Mouse (Mus musculus): ENCODE measurements around the gene Galnt7. TPM values are rescaled to one million over a fixed set of nuclear protein-coding genes. Genes with fewer than 3 reads are reported as not detected.

Galnt7 gene
- total RNA-seq, 1 experiment, result 17.7 TPM

DNA sequence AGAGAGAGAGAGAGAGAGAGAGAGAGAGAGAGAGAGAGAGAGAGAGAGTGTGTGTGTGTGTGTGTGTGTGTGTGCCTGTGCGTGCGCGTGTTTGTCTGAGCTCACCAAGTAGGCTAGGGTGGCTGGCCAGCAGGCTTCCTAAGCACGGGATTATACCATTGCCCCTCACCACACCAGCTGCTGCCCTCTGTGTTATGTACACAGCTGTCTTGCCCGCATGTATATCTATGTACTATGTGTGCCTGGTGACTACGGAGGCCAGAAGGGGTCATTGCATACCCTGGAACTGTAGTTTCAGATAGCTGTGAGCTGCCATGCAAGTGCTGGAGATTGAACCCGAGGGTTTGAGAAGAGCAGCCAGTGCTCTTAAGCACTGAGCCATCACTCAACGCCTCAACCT lies 22.7 kb downstream of the Galnt7 start:
- in situ Hi-C loops (cut with MboI; ENCODE audit: low sequenced_read_pairs in 2 of 2, unreplicated experiment in 2 of 2), result no loop called here
- no peak for DNase-seq (ENCODE audit: low read depth, low spot score)
- no peak for TF ChIP-seq HCFC1 (IDR thresholded peaks at IDR 0.05; ENCODE audit: borderline replicate concordance, insufficient read depth, low read length)
- no peak for TF ChIP-seq MAFK (IDR thresholded peaks at IDR 0.05; ENCODE audit: insufficient read depth, low read depth, low read length)
- TF ChIP-seq ZNF384 (IDR thresholded peaks at IDR 0.05; ENCODE audit: low read depth, low read length), result no peak
- TF ChIP-seq ZC3H11A (IDR thresholded peaks at IDR 0.05; ENCODE audit: borderline replicate concordance, low read depth, low read length), result no peak
- TF ChIP-seq CHD2 (IDR thresholded peaks at IDR 0.05; ENCODE audit: low read depth, low read length), result no peak
- no peak overlapping the region for H3K9ac ChIP-seq (ENCODE audit: insufficient read depth, low read depth, low read length, poor library complexity, severe bottlenecking)
- peaks cover 0 to 2% of the 10 kb centered on the region in 2 experiments; a peak in 1 of 4 replicates for H3K4me1 ChIP-seq (ENCODE audit: control insufficient read depth in 2 of 2, insufficient read depth in 2 of 2, low read length in 2 of 2, poor library complexity in 1 of 2)
- no peaks in the 10 kb centered on the region for H3K36me3 ChIP-seq (ENCODE audit: control insufficient read depth, insufficient read depth, low read length, poor library complexity, severe bottlenecking)
- H3K4me3 ChIP-seq (ENCODE audit: insufficient read depth in 1 of 2, low read depth in 1 of 2, low read length in 2 of 2, poor library complexity in 1 of 2, severe bottlenecking in 1 of 2), result no peak overlapping the region
- H3K9me3 ChIP-seq (ENCODE audit: control insufficient read depth, insufficient read depth, low read depth, low read length), result no peaks in the 10 kb centered on the region
- no peak overlapping the region for H3K27ac ChIP-seq (ENCODE audit: insufficient read depth, low read depth, low read length, poor library complexity, severe bottlenecking)

DNA sequence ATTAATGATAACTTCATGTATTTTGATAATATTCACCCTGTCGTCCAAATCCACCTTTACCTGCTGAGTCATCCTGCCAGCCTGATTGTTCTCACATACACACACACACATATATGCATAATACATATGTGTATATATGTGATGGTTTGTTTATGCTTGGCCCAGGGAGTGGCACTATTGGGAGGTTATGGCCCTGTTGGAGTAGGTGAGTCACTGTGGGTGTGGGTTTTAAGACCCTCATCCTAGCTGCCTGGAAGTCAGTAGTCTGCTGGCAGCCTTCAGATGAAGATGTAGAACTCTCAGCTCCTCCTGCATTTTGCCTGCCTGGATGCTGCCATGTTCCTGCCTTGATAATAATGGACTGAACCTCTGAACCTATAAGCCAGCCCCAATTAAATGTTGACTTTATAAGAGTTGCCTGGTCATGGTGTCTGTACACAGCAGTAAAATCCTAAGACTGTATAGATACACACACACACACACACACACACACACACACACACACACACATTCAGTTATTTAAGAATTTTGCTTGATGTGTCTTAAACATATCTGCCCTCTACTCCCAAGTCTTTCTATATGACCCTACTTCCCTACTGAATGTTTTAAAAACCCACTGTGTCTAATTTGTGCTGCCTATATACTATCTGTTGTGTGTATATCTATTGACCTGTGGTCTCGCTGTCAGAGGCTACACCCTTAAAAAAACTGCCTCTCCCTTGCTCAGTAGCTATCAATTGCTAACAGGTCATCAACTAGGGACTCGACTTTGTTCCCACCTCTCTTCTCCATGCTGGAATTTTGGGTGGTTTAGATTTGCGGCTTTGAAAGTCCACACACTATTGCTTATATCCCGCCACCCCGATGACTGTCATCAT lies 23.8 kb downstream of the Galnt7 start:
- Histone ChIP-seq H3K9ac (ENCODE audit: insufficient read depth, low read depth, low read length, poor library complexity, severe bottlenecking) (no peak overlapping the region), H3K4me3 (ENCODE audit: insufficient read depth in 1 of 2, low read depth in 1 of 2, low read length in 2 of 2, poor library complexity in 1 of 2, severe bottlenecking in 1 of 2) (no peak overlapping the region), H3K27ac (ENCODE audit: insufficient read depth, low read depth, low read length, poor library complexity, severe bottlenecking) (no peak overlapping the region), H3K4me1 (ENCODE audit: control insufficient read depth in 2 of 2, insufficient read depth in 2 of 2, low read length in 2 of 2, poor library complexity in 1 of 2) (peaks cover 0 to 2% of the 10 kb centered on the region in 2 experiments; a peak in 1 of 4 replicates), H3K36me3 (ENCODE audit: control insufficient read depth, insufficient read depth, low read length, poor library complexity, severe bottlenecking) (no peaks in the 10 kb centered on the region), H3K9me3 (ENCODE audit: control insufficient read depth, insufficient read depth, low read depth, low read length) (no peaks in the 10 kb centered on the region)
- in situ Hi-C loops (cut with MboI; ENCODE audit: low sequenced_read_pairs in 2 of 2, unreplicated experiment in 2 of 2), result no loop called here
- no peak for DNase-seq (ENCODE audit: low read depth, low spot score)
- TF ChIP-seq MAFK (IDR thresholded peaks at IDR 0.05; ENCODE audit: insufficient read depth, low read depth, low read length) (no peak), CHD2 (IDR thresholded peaks at IDR 0.05; ENCODE audit: low read depth, low read length) (no peak), ZNF384 (IDR thresholded peaks at IDR 0.05; ENCODE audit: low read depth, low read length) (no peak), ZC3H11A (IDR thresholded peaks at IDR 0.05; ENCODE audit: borderline replicate concordance, low read depth, low read length) (no peak), HCFC1 (IDR thresholded peaks at IDR 0.05; ENCODE audit: borderline replicate concordance, insufficient read depth, low read length) (no peak)

DNA sequence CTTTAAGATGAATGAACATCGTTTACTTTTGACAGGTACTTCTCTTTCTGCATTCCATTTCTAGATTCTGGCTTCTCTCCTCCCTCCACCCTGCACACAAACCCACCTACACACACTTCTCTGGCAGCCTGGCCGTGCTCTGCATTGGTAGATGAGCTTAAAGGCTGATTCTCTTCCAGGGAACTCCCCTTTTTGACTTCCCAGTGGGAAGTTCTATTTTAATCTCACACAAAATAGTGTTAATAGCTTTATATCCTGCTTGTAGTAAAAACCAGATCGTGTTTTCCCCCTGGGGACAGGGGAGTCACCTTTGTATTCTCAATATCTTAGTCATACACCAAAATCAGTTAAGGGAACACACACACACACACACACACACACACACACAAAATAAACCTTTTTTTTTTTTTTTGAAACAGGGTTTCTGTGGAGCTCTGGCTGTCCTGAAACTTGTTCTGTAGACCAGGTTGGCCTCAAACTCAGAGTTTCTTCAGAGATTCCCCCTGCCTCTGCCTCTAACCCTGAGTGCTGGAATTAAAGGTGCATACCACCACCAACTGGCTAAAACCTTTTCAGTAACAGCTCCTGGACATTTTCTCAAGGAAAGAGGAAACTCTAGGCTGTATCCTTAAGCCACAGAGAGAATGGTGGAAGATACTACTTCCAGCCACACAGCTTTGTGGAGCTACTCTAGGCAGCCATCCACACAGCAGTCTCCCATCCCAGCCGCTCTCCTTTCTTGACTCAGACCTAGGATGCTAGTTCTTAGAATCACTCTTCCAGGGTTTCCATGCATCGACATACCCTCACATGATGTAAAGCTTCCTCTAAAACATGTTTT lies 24.7 kb downstream of the Galnt7 start:
- Histone ChIP-seq H3K36me3 (ENCODE audit: control insufficient read depth, insufficient read depth, low read length, poor library complexity, severe bottlenecking) (no peaks in the 10 kb centered on the region), H3K9me3 (ENCODE audit: control insufficient read depth, insufficient read depth, low read depth, low read length) (no peaks in the 10 kb centered on the region), H3K4me3 (ENCODE audit: insufficient read depth in 1 of 2, low read depth in 1 of 2, low read length in 2 of 2, poor library complexity in 1 of 2, severe bottlenecking in 1 of 2) (no peak overlapping the region), H3K27ac (ENCODE audit: insufficient read depth, low read depth, low read length, poor library complexity, severe bottlenecking) (no peak overlapping the region), H3K9ac (ENCODE audit: insufficient read depth, low read depth, low read length, poor library complexity, severe bottlenecking) (no peak overlapping the region), H3K4me1 (ENCODE audit: control insufficient read depth in 2 of 2, insufficient read depth in 2 of 2, low read length in 2 of 2, poor library complexity in 1 of 2) (peaks cover 0 to 2% of the 10 kb centered on the region in 2 experiments; a peak in 1 of 4 replicates)
- no peak for TF ChIP-seq HCFC1 (IDR thresholded peaks at IDR 0.05; ENCODE audit: borderline replicate concordance, insufficient read depth, low read length)
- TF ChIP-seq ZC3H11A (IDR thresholded peaks at IDR 0.05; ENCODE audit: borderline replicate concordance, low read depth, low read length), result no peak
- TF ChIP-seq MAFK (IDR thresholded peaks at IDR 0.05; ENCODE audit: insufficient read depth, low read depth, low read length), result no peak
- TF ChIP-seq CHD2 (IDR thresholded peaks at IDR 0.05; ENCODE audit: low read depth, low read length), result no peak
- no peak for TF ChIP-seq ZNF384 (IDR thresholded peaks at IDR 0.05; ENCODE audit: low read depth, low read length)
- no peak for DNase-seq (ENCODE audit: low read depth, low spot score)
- in situ Hi-C loops (cut with MboI; ENCODE audit: low sequenced_read_pairs in 2 of 2, unreplicated experiment in 2 of 2), result no loop called here

DNA sequence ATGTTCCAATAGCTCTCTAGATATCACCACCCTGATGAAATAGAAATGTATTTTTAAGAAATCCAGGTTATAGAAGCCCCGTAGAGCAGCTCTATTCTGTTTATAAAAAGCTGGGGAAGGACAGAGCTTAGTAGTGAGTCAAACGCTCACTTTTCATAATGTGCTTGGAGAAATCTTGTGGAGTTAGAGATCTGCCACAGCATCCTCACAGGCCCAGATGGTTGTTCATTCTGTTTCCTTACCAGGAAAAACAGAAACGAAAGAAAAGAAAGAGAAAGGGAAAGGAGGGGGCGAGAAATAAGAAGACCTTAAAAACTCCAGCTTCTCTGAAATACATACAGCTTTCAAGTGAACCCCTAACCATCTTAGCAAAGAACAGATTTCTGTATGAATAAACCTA lies 28.9 kb downstream of the Galnt7 start:
- in situ Hi-C loops (cut with MboI; ENCODE audit: low sequenced_read_pairs in 2 of 2, unreplicated experiment in 2 of 2), result no loop called here
- TF ChIP-seq MAFK (IDR thresholded peaks at IDR 0.05; ENCODE audit: insufficient read depth, low read depth, low read length) (no peak), HCFC1 (IDR thresholded peaks at IDR 0.05; ENCODE audit: borderline replicate concordance, insufficient read depth, low read length) (no peak), ZC3H11A (IDR thresholded peaks at IDR 0.05; ENCODE audit: borderline replicate concordance, low read depth, low read length) (no peak), ZNF384 (IDR thresholded peaks at IDR 0.05; ENCODE audit: low read depth, low read length) (no peak), CHD2 (IDR thresholded peaks at IDR 0.05; ENCODE audit: low read depth, low read length) (no peak)
- Histone ChIP-seq H3K9me3 (ENCODE audit: control insufficient read depth, insufficient read depth, low read depth, low read length) (no peaks in the 10 kb centered on the region), H3K36me3 (ENCODE audit: control insufficient read depth, insufficient read depth, low read length, poor library complexity, severe bottlenecking) (no peaks in the 10 kb centered on the region), H3K9ac (ENCODE audit: insufficient read depth, low read depth, low read length, poor library complexity, severe bottlenecking) (no peak overlapping the region), H3K4me1 (ENCODE audit: control insufficient read depth in 2 of 2, insufficient read depth in 2 of 2, low read length in 2 of 2, poor library complexity in 1 of 2) (no peaks in the 10 kb centered on the region), H3K4me3 (ENCODE audit: insufficient read depth in 1 of 2, low read depth in 1 of 2, low read length in 2 of 2, poor library complexity in 1 of 2, severe bottlenecking in 1 of 2) (no peak overlapping the region), H3K27ac (ENCODE audit: insufficient read depth, low read depth, low read length, poor library complexity, severe bottlenecking) (no peak overlapping the region)
- DNase-seq (ENCODE audit: low read depth, low spot score), result no peak

All from ES-E14 (cell line).